In genomic region chr5:45857254-45858011, GRCm38 (mm10) we compare ENCODE assay signal across 8 mouse cellular contexts. TPM values are rescaled to one million over a fixed set of nuclear protein-coding genes. Genes with fewer than 3 reads are reported as not detected.
DNase-seq lines count a peak whose midpoint lies in the region; ATAC-seq and TF ChIP-seq lines count a peak whose summit lies in the region.

Gene Lcorl, minus strand, starts transcription at chr5:45857615.

- intact Hi-C loops in heart, postnatal 10 days (cut with DNase I), result loop anchor here (5.0 to 10.0 kb wide), 4 partner anchors 70 to 490 kb away; partner anchors contain the start of gene Lap3

- no peak within 1 kb of the TSS for H3K27ac ChIP-seq in ES-Bruce4 (ENCODE audit: insufficient read depth, low read length)
- peak within 1 kb of the TSS; percentile 99 for H3K27ac ChIP-seq in forebrain, embryonic 13.5 days
- H3K27ac ChIP-seq in liver, postnatal 0 days (ENCODE audit: low read depth), result peak within 1 kb of the TSS; percentile 96
- H3K27ac ChIP-seq in neural tube, embryonic 14.5 days (ENCODE audit: low read depth, low read length), result peak within 1 kb of the TSS; percentile 99

- peak within 1 kb of the TSS; percentile 82 for H3K4me3 ChIP-seq in ES-Bruce4 (ENCODE audit: low read depth, low read length)
- peak within 1 kb of the TSS; percentile 85 for H3K4me3 ChIP-seq in forebrain, embryonic 13.5 days
- peak within 1 kb of the TSS; percentile 81 for H3K4me3 ChIP-seq in liver, postnatal 0 days (ENCODE audit: low read depth, low read length)
- peak within 1 kb of the TSS; percentile 89 for H3K4me3 ChIP-seq in neural tube, embryonic 14.5 days (ENCODE audit: low read depth, low read length)

- no peak for TF ChIP-seq POLR2A in ES-Bruce4 (IDR thresholded peaks at IDR 0.05; ENCODE audit: insufficient read depth, low read length)

- no peaks in the 10 kb centered on the region; the same call in 1 of the 2 replicates for H3K27me3 ChIP-seq in ES-Bruce4 (ENCODE audit: control insufficient read depth, insufficient read depth, low read length, poor library complexity, severe bottlenecking)
- no peaks in the 10 kb centered on the region for H3K27me3 ChIP-seq in forebrain, embryonic 13.5 days
- no peaks in the 10 kb centered on the region for H3K27me3 ChIP-seq in liver, postnatal 0 days (ENCODE audit: insufficient read depth, low read length)
- H3K27me3 ChIP-seq in neural tube, embryonic 14.5 days (ENCODE audit: control insufficient read depth, insufficient read depth, low read length), result no peaks in the 10 kb centered on the region

- peak within 1 kb of the TSS; percentile 71 for H3K4me2 ChIP-seq in forebrain, embryonic 13.5 days
- peak within 1 kb of the TSS; percentile 90 for H3K4me2 ChIP-seq in liver, postnatal 0 days (ENCODE audit: low read depth, low read length)
- H3K4me2 ChIP-seq in neural tube, embryonic 14.5 days (ENCODE audit: low read depth, low read length), result peak within 1 kb of the TSS; percentile 66

- no peaks in the 10 kb centered on the region for H3K36me3 ChIP-seq in ES-Bruce4 (ENCODE audit: control insufficient read depth, insufficient read depth, low read length, poor library complexity, severe bottlenecking)
- no peaks in the 10 kb centered on the region for H3K36me3 ChIP-seq in forebrain, embryonic 13.5 days (ENCODE audit: poor library complexity, severe bottlenecking)
- no peaks in the 10 kb centered on the region for H3K36me3 ChIP-seq in liver, postnatal 0 days (replicated peaks; ENCODE audit: insufficient read depth, low read length)
- no peaks in the 10 kb centered on the region for H3K36me3 ChIP-seq in neural tube, embryonic 14.5 days (ENCODE audit: control insufficient read depth, insufficient read depth, low read length)

- no peak for TF ChIP-seq EP300 in ES-Bruce4 (IDR thresholded peaks at IDR 0.05; ENCODE audit: insufficient read depth, low read depth, low read length)
- no peak for TF ChIP-seq EP300 in liver, postnatal 0 days (IDR thresholded peaks at IDR 0.05; ENCODE audit: low read depth)

- peak within 1 kb of the TSS; percentile 89 for H3K9ac ChIP-seq in ES-Bruce4 (ENCODE audit: low read depth, poor library complexity, severe bottlenecking)
- H3K9ac ChIP-seq in forebrain, embryonic 13.5 days, result peak within 1 kb of the TSS; percentile 96
- H3K9ac ChIP-seq in liver, postnatal 0 days (replicated peaks), result peak within 1 kb of the TSS; percentile 89
- peak within 1 kb of the TSS; percentile 95 for H3K9ac ChIP-seq in neural tube, embryonic 14.5 days (replicated peaks; ENCODE audit: low read depth, low read length)

- peak; percentile 96 to 97 for DNase-seq in heart, postnatal 10 days
- peak; percentile 85 for DNase-seq in large intestine, adult 2 months (ENCODE audit: low read depth, low spot score)
- DNase-seq in liver, postnatal 0 days, result peak; percentile 93
- DNase-seq in testis, postnatal 10 days (ENCODE audit: low spot score), result peak; percentile 91

- no peaks in the 10 kb centered on the region for H3K9me3 ChIP-seq in ES-Bruce4 (replicated peaks; ENCODE audit: control insufficient read depth, insufficient read depth, low read length, poor library complexity, severe bottlenecking)
- H3K9me3 ChIP-seq in forebrain, embryonic 13.5 days (replicated peaks), result no peaks in the 10 kb centered on the region
- H3K9me3 ChIP-seq in liver, postnatal 0 days (ENCODE audit: low read length), result no peaks in the 10 kb centered on the region
- no peaks in the 10 kb centered on the region for H3K9me3 ChIP-seq in neural tube, embryonic 14.5 days (ENCODE audit: control insufficient read depth, low read length)

- peak; percentile 98 for ATAC-seq in cerebellum, adult (ENCODE audit: insufficient number of reproducible peaks, low FRiP score, low TSS enrichment)
- peak; percentile 94 for ATAC-seq in forebrain, embryonic 13.5 days
- peak; percentile 93 for ATAC-seq in liver, postnatal 0 days
- ATAC-seq in neural tube, embryonic 14.5 days (ENCODE audit: low read depth), result peak; percentile 98

- WGBS in forebrain, embryonic 13.5 days, result under 1% methylated on average over 49 of the region's 79 CpGs
- WGBS in large intestine, adult 2 months, result under 1% methylated on average over 68 of the region's 79 CpGs
- WGBS in liver, postnatal 0 days (ENCODE audit: insufficient replicate concordance), result 0% methylated on average over 38 of the region's 79 CpGs
- 1% methylated on average over 50 of the region's 79 CpGs for WGBS in neural tube, embryonic 14.5 days

- H3K4me1 ChIP-seq in ES-Bruce4 (ENCODE audit: control insufficient read depth, insufficient read depth, low read length), result no peaks in the 10 kb centered on the region
- H3K4me1 ChIP-seq in forebrain, embryonic 13.5 days, result peaks cover 8% of the 10 kb centered on the region
- peaks cover 7% of the 10 kb centered on the region for H3K4me1 ChIP-seq in liver, postnatal 0 days (ENCODE audit: insufficient read depth)
- H3K4me1 ChIP-seq in neural tube, embryonic 14.5 days (ENCODE audit: control insufficient read depth, insufficient read depth, low read length), result peaks cover 3% of the 10 kb centered on the region; the same call in 1 of the 2 replicates

- no peak for TF ChIP-seq CTCF in ES-Bruce4 (IDR thresholded peaks at IDR 0.05; ENCODE audit: low read depth, low read length)
- TF ChIP-seq CTCF in liver, postnatal 0 days (IDR thresholded peaks at IDR 0.05; ENCODE audit: low read depth), result peak; percentile 35; the same call in 1 of the 2 replicates

RNA-seq across cellular contexts. Expression of gene Lcorl, which starts in this region (rescaled TPM):
- 25.1 and 29.8 TPM in 2 replicates for polyA plus RNA-seq in ES-Bruce4 (2011; ENCODE audit: insufficient read depth, insufficient read length, low read depth, missing spikeins)
- 51.2 and 59.2 TPM in 2 replicates for polyA plus RNA-seq in forebrain, embryonic 13.5 days (2015; fragmentation: Nextera tagmentation; extraction: Ambion mirVana)
- total RNA-seq in heart, postnatal 10 days (2021), result 10 to 100 TPM; 14.8 to 16.5 TPM
- polyA plus RNA-seq in large intestine, adult 2 months (2012; rRNA removed), result 1.3 and 3.3 TPM in 2 replicates
- 5.5 and 8.5 TPM in 2 replicates for polyA plus RNA-seq in liver, postnatal 0 days (2015; fragmentation: Nextera tagmentation; extraction: Ambion mirVana)
- 69.5 and 79.8 TPM in 2 replicates for polyA plus RNA-seq in neural tube, embryonic 14.5 days (2014; fragmentation: Nextera tagmentation; extraction: Ambion mirVana)
